Mouse (Mus musculus) embryonic facial prominence, embryonic 12.5 days (tissue): ENCODE results near the gene Olfr767. TPM values are rescaled to one million over a fixed set of nuclear protein-coding genes. Genes with fewer than 3 reads are reported as not detected.
"Not testable (repeated sequence)": the region's sequence is repeated elsewhere in the genome, so short reads cannot be mapped to it uniquely, and the experiment has no call there.

Experiments used
- ATAC-seq: fragments of 200-750 bp; cut with Nextera tagmentation; 2 replicates; pipeline ENCODE4 v1.8.0; 2017; ENCODE audit not compliant: insufficient number of reproducible peaks, insufficient read depth, low FRiP score, low TSS enrichment
- H3K27ac ChIP-seq: fragments of 300-500 bp; sonication (generic); 2 replicates; pipeline ENCODE4 v1.5.1; 2016; ENCODE audit warnings: mild to moderate bottlenecking
- H3K27me3 ChIP-seq: fragments of 300-500 bp; sonication (generic); 2 replicates; pipeline ENCODE4 v1.6.1; 2016; ENCODE audit warnings: mild to moderate bottlenecking, moderate library complexity
- H3K36me3 ChIP-seq: fragments of 300-500 bp; sonication (generic); 2 replicates; pipeline ENCODE4 v1.6.1; 2016; ENCODE audit warnings: mild to moderate bottlenecking
- H3K4me1 ChIP-seq: fragments of 300-500 bp; sonication (generic); 2 replicates; pipeline ENCODE4 v1.6.1; 2016
- H3K4me2 ChIP-seq: fragments of 300-500 bp; sonication (generic); replicated peaks from 2 replicates; pipeline ENCODE4 v1.6.1; 2016; ENCODE audit warnings: mild to moderate bottlenecking, moderate library complexity
- H3K4me3 ChIP-seq: fragments of 300-500 bp; sonication (generic); 2 replicates; pipeline ENCODE4 v1.5.1; 2016; ENCODE audit warnings: mild to moderate bottlenecking
- H3K9ac ChIP-seq: fragments of 300-500 bp; sonication (generic); 2 replicates; pipeline ENCODE4 v1.6.1; 2016; ENCODE audit warnings: mild to moderate bottlenecking, moderate library complexity
- H3K9me3 ChIP-seq: fragments of 300-500 bp; sonication (generic); 2 replicates; pipeline ENCODE4 v1.6.1; 2016; ENCODE audit warnings: mild to moderate bottlenecking, moderate library complexity
- WGBS: fragments of 180-500 bp; shearing (Covaris S2); methylation state at CpG from one replicate; pipeline ENCODE4 v1.1.7; 2016; 5-methylcytosine and 5-hydroxymethylcytosine counted together
- polyA plus RNA-seq: library from polyadenylated mRNA; unstranded; fragments of >200 nt; fragmentation: Nextera tagmentation; extraction: Ambion mirVana; gene quantifications from 2 replicates; pipeline ENCODE4 v1.2.1, GENCODE M21; 2016

The Olfr767 gene
- not detected in 2 replicates for polyA plus RNA-seq

DNA sequence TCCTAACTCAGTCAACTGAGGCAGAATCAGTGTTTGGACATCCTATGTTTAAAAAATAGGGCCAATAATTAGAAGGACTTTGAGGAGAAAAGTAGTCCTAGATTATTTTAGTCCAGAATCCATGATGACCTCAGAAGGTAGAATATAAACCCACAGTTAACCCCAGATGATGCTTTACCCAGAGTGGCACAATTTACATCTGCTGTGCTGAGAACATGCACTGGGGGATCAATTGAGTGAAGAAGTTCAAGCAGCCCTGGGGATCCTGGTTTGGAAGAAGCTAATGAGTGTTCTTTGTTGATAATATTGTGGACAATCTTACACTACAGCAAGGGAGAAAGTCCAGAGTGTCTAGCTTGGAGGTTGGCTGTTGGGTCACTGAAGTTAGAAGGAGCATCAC lies at the start of gene Olfr767:
Olfr767 (minus strand) TSS at position 101 of the 400 bp plus-strand sequence.
- not testable (repeated sequence) for ATAC-seq, H3K4me1 ChIP-seq, H3K4me3 ChIP-seq

DNA sequence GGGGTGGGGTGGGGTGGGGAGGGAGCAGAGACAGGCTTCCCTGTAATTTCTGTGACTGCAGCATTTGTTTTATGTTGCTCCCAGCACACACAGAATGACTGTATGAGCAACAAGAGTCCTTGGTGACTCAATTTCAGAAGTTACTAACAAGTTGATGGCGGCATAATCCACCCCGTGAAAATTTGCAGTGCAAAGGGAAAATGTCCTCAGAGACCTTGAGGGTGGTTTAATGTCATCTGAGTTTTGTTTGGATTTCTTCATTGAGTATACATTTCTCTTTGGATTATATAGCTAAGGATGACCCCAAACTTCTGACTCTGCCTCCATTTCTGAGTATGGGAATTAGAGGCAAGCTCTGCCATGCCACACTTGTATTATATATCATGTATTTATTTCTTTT lies 35.1 kb upstream of the Olfr767 start, which contains the start of gene Olfr769:
Olfr769 (minus strand) TSS at position 101 of the 400 bp plus-strand sequence.
- H3K4me2 ChIP-seq, result no peak within 1 kb of the TSS
- WGBS, result 84% methylated on average over 2 of the region's 2 CpGs
- ATAC-seq, result no peak

More for the DNA sequence above, at the start of gene Olfr767:
- H3K4me2 ChIP-seq, H3K27me3 ChIP-seq, H3K27ac ChIP-seq, H3K36me3 ChIP-seq, H3K9me3 ChIP-seq, H3K9ac ChIP-seq: not testable (repeated sequence)

DNA sequence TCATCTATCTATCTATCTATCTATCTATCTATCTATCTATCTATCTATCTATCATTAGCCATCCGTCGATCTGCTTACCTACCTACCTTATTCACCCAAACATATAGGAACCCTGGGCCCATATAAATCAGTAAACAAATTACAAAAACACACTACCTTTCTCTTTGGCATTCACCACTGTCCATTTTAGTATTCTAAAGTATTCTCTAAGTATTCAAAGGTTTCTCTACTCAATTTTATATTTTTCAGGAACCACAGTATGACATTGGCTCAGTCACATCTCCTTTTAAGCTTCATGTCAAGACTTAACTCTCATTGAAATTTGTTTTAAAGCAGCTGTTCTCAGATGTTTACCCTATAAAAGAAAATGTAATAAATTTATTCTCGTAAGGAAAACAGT lies 32.4 kb upstream of the Olfr767 start:
- 93% methylated on average over 3 of the region's 3 CpGs for WGBS
- no peak overlapping the region for H3K9ac ChIP-seq
- H3K27ac ChIP-seq, result no peak overlapping the region
- H3K4me2 ChIP-seq, result no peak overlapping the region
- no peaks in the 10 kb centered on the region for H3K36me3 ChIP-seq
- H3K4me3 ChIP-seq, result no peak overlapping the region
- no peaks in the 10 kb centered on the region for H3K9me3 ChIP-seq
- no peaks in the 10 kb centered on the region for H3K27me3 ChIP-seq
- no peak for ATAC-seq
- H3K4me1 ChIP-seq, result no peaks in the 10 kb centered on the region

More for the DNA sequence above, 35.1 kb upstream of the Olfr767 start, which contains the start of gene Olfr769:
- H3K4me1 ChIP-seq, result no peaks in the 10 kb centered on the region
- H3K27ac ChIP-seq, result no peak within 1 kb of the TSS
- no peak within 1 kb of the TSS for H3K4me3 ChIP-seq
- no peak within 1 kb of the TSS for H3K9ac ChIP-seq
- no peaks in the 10 kb centered on the region for H3K27me3 ChIP-seq
- H3K9me3 ChIP-seq, result no peaks in the 10 kb centered on the region
- no peaks in the 10 kb centered on the region for H3K36me3 ChIP-seq

DNA sequence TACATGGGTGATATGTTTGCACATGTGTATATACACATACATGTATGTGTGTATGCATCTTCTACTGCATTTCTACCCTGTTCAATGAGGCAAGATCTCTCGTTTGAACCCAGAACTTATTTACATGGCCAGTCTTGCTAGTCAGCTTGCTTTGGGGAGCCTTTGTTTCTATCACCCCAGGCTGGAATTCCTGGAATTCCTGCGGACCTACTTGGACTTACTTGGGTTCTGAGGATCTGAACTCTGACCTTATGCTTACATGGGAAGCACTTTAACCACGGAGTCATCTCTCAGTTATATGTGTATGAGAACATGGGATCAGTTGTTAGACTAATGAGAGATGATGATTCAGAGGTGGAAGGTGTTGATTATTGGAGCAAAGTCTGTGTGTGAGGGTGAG lies 18.5 kb upstream of the Olfr767 start:
- H3K4me1 ChIP-seq, result no peaks in the 10 kb centered on the region
- no peak overlapping the region for H3K4me2 ChIP-seq
- no peaks in the 10 kb centered on the region for H3K36me3 ChIP-seq
- H3K4me3 ChIP-seq, result no peak overlapping the region
- WGBS, result 26% methylated on average over 3 of the region's 3 CpGs
- ATAC-seq, result no peak
- no peaks in the 10 kb centered on the region for H3K27me3 ChIP-seq
- H3K9me3 ChIP-seq, result no peaks in the 10 kb centered on the region
- no peak overlapping the region for H3K9ac ChIP-seq
- H3K27ac ChIP-seq, result no peak overlapping the region

DNA sequence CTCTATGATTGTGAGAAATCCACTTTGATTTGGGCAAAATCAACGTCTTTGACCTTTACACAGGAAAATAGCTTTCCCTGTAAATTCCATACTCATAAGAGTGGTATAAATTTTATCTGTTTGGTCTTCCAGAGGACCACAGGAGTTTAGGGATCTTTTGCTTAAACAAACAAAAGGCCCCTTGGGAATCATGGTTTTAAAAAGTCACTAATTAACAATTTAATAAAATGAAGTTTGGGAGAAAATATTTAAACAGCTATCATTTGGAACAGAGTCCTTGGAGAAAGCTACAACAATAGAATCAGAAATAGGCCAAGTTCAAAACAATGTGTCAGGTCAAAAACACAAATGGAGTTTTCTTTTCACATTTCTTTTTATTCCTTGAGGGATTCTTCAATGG lies 16.6 kb upstream of the Olfr767 start, which contains the start of gene Olfr768:
Olfr768 (minus strand) TSS at position 101 of the 400 bp plus-strand sequence.
- WGBS, result 77% methylated on average over 1 of the region's 1 CpGs
- Histone ChIP-seq H3K27ac (no peak within 1 kb of the TSS), H3K27me3 (no peaks in the 10 kb centered on the region), H3K4me3 (no peak within 1 kb of the TSS), H3K9ac (no peak within 1 kb of the TSS), H3K4me1 (no peaks in the 10 kb centered on the region), H3K4me2 (no peak within 1 kb of the TSS), H3K9me3 (no peaks in the 10 kb centered on the region), H3K36me3 (no peaks in the 10 kb centered on the region)
- no peak for ATAC-seq

DNA sequence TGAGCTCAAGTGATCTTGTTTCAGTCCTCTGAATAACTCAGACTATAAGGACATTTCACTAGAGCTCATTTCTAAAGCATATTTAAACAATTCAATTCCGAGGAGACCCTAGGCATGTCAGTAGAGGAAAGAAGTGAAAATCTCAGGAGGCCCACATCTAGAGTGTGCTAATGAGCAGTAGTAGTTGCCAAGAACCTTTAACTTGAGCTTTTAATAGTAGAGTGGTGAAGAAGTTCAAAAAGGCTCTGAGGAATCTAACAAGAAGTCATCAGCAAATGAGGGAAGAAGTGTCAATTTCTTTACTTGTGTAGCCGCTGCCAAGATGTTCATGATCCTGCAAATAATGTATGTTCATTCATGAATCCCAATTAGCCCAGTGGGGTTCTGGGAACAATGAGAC lies 13.8 kb downstream of the Olfr767 start, which contains the start of gene Olfr766-ps1:
Olfr766-ps1 (minus strand) TSS at position 101 of the 400 bp plus-strand sequence.
- Histone ChIP-seq H3K9ac (no peak within 1 kb of the TSS), H3K27ac (no peak within 1 kb of the TSS), H3K36me3 (no peaks in the 10 kb centered on the region), H3K27me3 (no peaks in the 10 kb centered on the region), H3K4me2 (no peak within 1 kb of the TSS), H3K4me1 (no peaks in the 10 kb centered on the region), H3K9me3 (no peaks in the 10 kb centered on the region), H3K4me3 (no peak within 1 kb of the TSS)
- 84% methylated on average over 2 of the region's 2 CpGs for WGBS
- no peak for ATAC-seq

DNA sequence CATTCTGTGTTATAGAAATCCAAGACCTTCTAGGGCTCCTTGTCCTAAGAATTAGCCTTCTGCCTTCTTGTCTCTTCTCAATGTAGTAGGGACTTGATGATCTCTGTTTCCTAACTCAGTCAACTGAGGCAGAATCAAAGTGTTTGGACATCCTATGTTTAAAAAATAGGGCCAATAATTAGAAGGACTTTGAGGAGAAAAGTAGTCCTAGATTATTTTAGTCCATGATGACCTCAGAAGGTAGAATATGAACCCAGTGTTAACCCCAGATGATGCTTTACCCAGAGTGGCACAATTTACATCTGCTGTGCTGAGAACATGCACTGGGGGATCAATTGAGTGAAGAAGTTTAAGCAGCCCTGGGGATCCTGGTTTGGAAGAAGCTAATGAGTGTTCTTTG lies 32.8 kb downstream of the Olfr767 start, which contains the start of gene Olfr765:
Olfr765 (minus strand) TSS at position 101 of the 400 bp plus-strand sequence.
- not testable (repeated sequence) for H3K27ac ChIP-seq, ATAC-seq, H3K9me3 ChIP-seq, H3K4me1 ChIP-seq, H3K4me2 ChIP-seq, H3K4me3 ChIP-seq, H3K9ac ChIP-seq, H3K27me3 ChIP-seq, H3K36me3 ChIP-seq

DNA sequence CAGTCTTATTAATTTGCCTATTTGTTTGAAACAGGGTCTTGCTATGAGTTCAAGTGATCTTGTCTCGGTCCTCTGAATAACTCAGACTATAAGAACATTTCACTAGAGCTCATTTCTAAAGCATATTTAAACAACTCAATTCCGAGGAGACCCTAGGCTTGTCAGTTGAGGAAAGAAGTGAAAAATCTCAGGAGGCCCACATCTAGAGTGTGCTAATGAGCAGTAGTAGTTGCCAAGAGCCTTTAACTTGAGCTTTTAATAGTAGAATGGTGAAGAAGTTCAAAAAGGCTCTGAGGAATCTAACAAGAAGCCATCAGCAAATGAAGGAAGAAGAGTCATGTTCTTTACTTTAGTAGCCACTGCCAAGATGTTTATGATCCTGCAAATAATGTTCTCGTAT lies 42.9 kb downstream of the Olfr767 start, which contains the start of gene Olfr764-ps1:
Olfr764-ps1 (minus strand) TSS at position 101 of the 400 bp plus-strand sequence.
- no peaks in the 10 kb centered on the region for H3K9me3 ChIP-seq
- no peaks in the 10 kb centered on the region for H3K36me3 ChIP-seq
- no peak for ATAC-seq
- no peaks in the 10 kb centered on the region for H3K4me1 ChIP-seq
- no peaks in the 10 kb centered on the region for H3K27me3 ChIP-seq
- H3K9ac ChIP-seq, result no peak within 1 kb of the TSS
- no peak within 1 kb of the TSS for H3K27ac ChIP-seq
- no peak within 1 kb of the TSS for H3K4me2 ChIP-seq
- no peak within 1 kb of the TSS for H3K4me3 ChIP-seq
- 80% methylated on average over 3 of the region's 3 CpGs for WGBS

DNA sequence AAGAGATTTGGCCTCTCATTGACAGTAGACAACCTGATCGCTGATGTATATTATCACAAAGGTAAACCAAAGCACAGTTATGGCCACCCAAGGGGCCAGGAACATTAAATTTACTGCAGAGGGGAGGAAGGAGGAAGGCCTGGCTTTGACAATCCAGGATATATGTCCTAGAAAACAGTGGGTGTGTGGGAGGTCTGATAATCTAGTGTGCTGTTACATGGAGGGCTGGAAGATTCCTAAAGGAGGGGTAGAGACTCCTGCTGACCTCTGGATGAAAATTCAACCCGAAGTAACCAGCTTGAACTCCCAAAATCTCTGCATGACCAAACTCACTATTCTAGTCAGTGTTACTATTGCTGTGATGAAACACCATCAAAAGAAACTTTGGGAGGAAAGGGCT lies 54.4 kb downstream of the Olfr767 start:
- no peaks in the 10 kb centered on the region for H3K27me3 ChIP-seq
- H3K4me3 ChIP-seq, result no peak overlapping the region
- H3K36me3 ChIP-seq, result no peaks in the 10 kb centered on the region
- H3K27ac ChIP-seq, result no peak overlapping the region
- WGBS, result 82% methylated on average over 2 of the region's 2 CpGs
- no peak for ATAC-seq
- no peaks in the 10 kb centered on the region for H3K4me1 ChIP-seq
- H3K9ac ChIP-seq, result no peak overlapping the region
- H3K9me3 ChIP-seq, result no peaks in the 10 kb centered on the region
- H3K4me2 ChIP-seq, result no peak overlapping the region

DNA sequence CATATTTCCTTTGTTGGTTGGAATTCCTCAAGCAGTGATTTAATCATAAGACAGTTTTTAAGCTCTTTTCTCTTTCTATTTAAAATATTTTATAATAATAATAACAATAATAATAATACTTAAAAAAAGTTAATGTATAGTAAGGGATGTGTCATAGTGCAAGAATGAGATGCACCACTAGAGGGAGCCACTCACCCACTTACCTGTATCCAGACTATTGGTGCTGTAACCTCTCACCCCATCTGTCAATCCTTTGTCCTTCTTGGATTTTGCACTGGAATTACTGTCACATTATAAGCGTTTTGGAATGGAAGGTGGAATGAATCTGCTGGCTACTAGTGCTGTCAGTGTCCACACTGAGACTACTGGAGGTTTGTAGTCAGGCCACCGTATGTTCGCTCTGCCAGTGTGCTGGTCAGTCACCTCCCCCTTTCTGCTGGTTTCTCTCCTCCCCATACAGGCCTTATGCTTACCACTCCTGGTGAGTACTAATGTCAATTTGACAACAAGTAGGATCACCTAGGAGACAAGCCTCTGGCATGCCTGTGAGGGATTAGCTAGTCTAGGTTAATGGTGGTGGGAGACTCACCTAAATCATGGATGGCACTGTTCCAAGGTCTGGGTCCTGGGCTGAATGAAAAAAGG lies 56.6 kb downstream of the Olfr767 start:
- H3K4me2 ChIP-seq, result no peak overlapping the region
- H3K9me3 ChIP-seq, result no peaks in the 10 kb centered on the region
- no peaks in the 10 kb centered on the region for H3K36me3 ChIP-seq
- no peaks in the 10 kb centered on the region for H3K4me1 ChIP-seq
- ATAC-seq, result no peak
- H3K27me3 ChIP-seq, result no peaks in the 10 kb centered on the region
- H3K9ac ChIP-seq, result no peak overlapping the region
- no peak overlapping the region for H3K27ac ChIP-seq
- 61% methylated on average over 3 of the region's 3 CpGs for WGBS
- no peak overlapping the region for H3K4me3 ChIP-seq
